Mouse (Mus musculus) liver, embryonic 13.5 days (tissue): ENCODE data around the gene Dock11. TPM values are rescaled to one million over a fixed set of nuclear protein-coding genes. Genes with fewer than 3 reads are reported as not detected.

Experiments used
- ATAC-seq: fragments of 200-750 bp; cut with Nextera tagmentation; 2 replicates; pipeline ENCODE4 v1.8.0; 2017; ENCODE audit warnings: low read depth, mild to moderate bottlenecking, moderate number of reproducible peaks, moderate library complexity
- DNase-seq: peaks from one replicate; pipeline ENCODE4 v3.0.0; 2022
- H3K27ac ChIP-seq: fragments of 300-500 bp; sonication (generic); 2 replicates; pipeline ENCODE4 v1.5.1; 2015; ENCODE audit warnings: moderate library complexity, mild to moderate bottlenecking, inconsistent platforms
- H3K27me3 ChIP-seq: fragments of 300-500 bp; sonication (generic); 2 replicates; pipeline ENCODE4 v1.6.1; 2015; ENCODE audit warnings: mild to moderate bottlenecking, inconsistent platforms
- H3K36me3 ChIP-seq: fragments of 300-500 bp; sonication (generic); 2 replicates; pipeline ENCODE4 v1.6.1; 2015; ENCODE audit warnings: mild to moderate bottlenecking, inconsistent platforms
- H3K4me1 ChIP-seq: fragments of 300-500 bp; sonication (generic); replicated peaks from 2 replicates; pipeline ENCODE4 v1.6.1; 2015; ENCODE audit warnings: inconsistent platforms
- H3K4me2 ChIP-seq: fragments of 300-500 bp; sonication (generic); 2 replicates; pipeline ENCODE4 v1.6.1; 2015; ENCODE audit warnings: inconsistent platforms, mild to moderate bottlenecking, moderate library complexity
- H3K4me3 ChIP-seq: fragments of 300-500 bp; sonication (generic); replicated peaks from 2 replicates; pipeline ENCODE4 v1.5.1; 2015; ENCODE audit warnings: mild to moderate bottlenecking, inconsistent platforms
- H3K9ac ChIP-seq: fragments of 300-500 bp; sonication (generic); 2 replicates; pipeline ENCODE4 v1.6.1; 2015; ENCODE audit warnings: mild to moderate bottlenecking, inconsistent platforms
- H3K9me3 ChIP-seq: fragments of 300-500 bp; sonication (generic); replicated peaks from 2 replicates; pipeline ENCODE4 v1.6.1; 2016; ENCODE audit warnings: inconsistent platforms
- WGBS: fragments of 180-500 bp; shearing (Covaris S2); methylation state at CpG from one replicate; pipeline ENCODE4 v1.1.7; 2015; ENCODE audit not compliant: insufficient replicate concordance; 5-methylcytosine and 5-hydroxymethylcytosine counted together
- polyA plus RNA-seq: library from polyadenylated mRNA; unstranded; fragments of >200 nt; fragmentation: Nextera tagmentation; extraction: Ambion mirVana; gene quantifications from 2 replicates; pipeline ENCODE4 v1.2.1, GENCODE M21; 2015

The Dock11 gene
- polyA plus RNA-seq, 1 experiment from 2014 or later = 2.2 TPM

- ATAC-seq (no peak), DNase-seq (no peak)
- Histone ChIP-seq H3K4me2 (no peak overlapping the region), H3K27me3 (no peaks in the 10 kb centered on the region), H3K9me3 (no peaks in the 10 kb centered on the region), H3K36me3 (no peaks in the 10 kb centered on the region), H3K4me1 (no peaks in the 10 kb centered on the region), H3K9ac (no peak overlapping the region), H3K4me3 (no peak overlapping the region), H3K27ac (no peak overlapping the region)
- 53% methylated on average over 8 of the region's 8 CpGs for WGBS
Observed at GRCm38 (mm10) chrX:36034045-36034444, 145.4 kb downstream of the Dock11 start.

- no peak overlapping the region for H3K4me3 ChIP-seq
- ATAC-seq = no peak
- H3K9ac ChIP-seq = no peak overlapping the region
- no peak overlapping the region for H3K27ac ChIP-seq
- no peak for DNase-seq
- no peaks in the 10 kb centered on the region for H3K9me3 ChIP-seq
- no peaks in the 10 kb centered on the region for H3K27me3 ChIP-seq
- H3K4me1 ChIP-seq = no peaks in the 10 kb centered on the region
- no peaks in the 10 kb centered on the region for H3K36me3 ChIP-seq
- 63% methylated on average over 4 of the region's 4 CpGs for WGBS
- no peak overlapping the region for H3K4me2 ChIP-seq
Observed at GRCm38 (mm10) chrX:36045731-36046130, 157.1 kb downstream of the Dock11 start.

- H3K9me3 ChIP-seq = no peaks in the 10 kb centered on the region
- 71% methylated on average over 1 of the region's 1 CpGs for WGBS
- DNase-seq (no peak), ATAC-seq (no peak)
- H3K4me1 ChIP-seq = no peaks in the 10 kb centered on the region
- H3K27me3 ChIP-seq = no peaks in the 10 kb centered on the region
- H3K27ac ChIP-seq = no peak overlapping the region
- no peaks in the 10 kb centered on the region for H3K36me3 ChIP-seq
- H3K4me2 ChIP-seq = no peak overlapping the region
- H3K9ac ChIP-seq = no peak overlapping the region
- H3K4me3 ChIP-seq = no peak overlapping the region
Observed at GRCm38 (mm10) chrX:36047451-36047850, 158.8 kb downstream of the Dock11 start.

GRCm38 (mm10) chrX:36050312-36050711 lies 161.7 kb downstream of the Dock11 start:
- DNase-seq (no peak), ATAC-seq (no peak)
- Histone ChIP-seq H3K4me1 (no peaks in the 10 kb centered on the region), H3K27ac (no peak overlapping the region), H3K4me3 (no peak overlapping the region), H3K36me3 (no peaks in the 10 kb centered on the region), H3K9me3 (no peaks in the 10 kb centered on the region), H3K27me3 (no peaks in the 10 kb centered on the region), H3K4me2 (no peak overlapping the region), H3K9ac (no peak overlapping the region)

- Histone ChIP-seq H3K9ac (no peak overlapping the region), H3K27me3 (no peaks in the 10 kb centered on the region), H3K36me3 (no peaks in the 10 kb centered on the region), H3K9me3 (no peaks in the 10 kb centered on the region), H3K4me1 (no peaks in the 10 kb centered on the region), H3K4me3 (no peak overlapping the region), H3K4me2 (no peak overlapping the region), H3K27ac (no peak overlapping the region)
- no peak for DNase-seq
- ATAC-seq = no peak
- WGBS = 42% methylated on average over 2 of the region's 2 CpGs
Observed at GRCm38 (mm10) chrX:36073997-36074396, 185.4 kb downstream of the Dock11 start.

GRCm38 (mm10) chrX:36077164-36077563 lies 188.5 kb downstream of the Dock11 start:
- 55% methylated on average over 4 of the region's 4 CpGs for WGBS
- H3K27me3 ChIP-seq = no peaks in the 10 kb centered on the region
- H3K4me3 ChIP-seq = no peak overlapping the region
- no peaks in the 10 kb centered on the region for H3K9me3 ChIP-seq
- H3K36me3 ChIP-seq = no peaks in the 10 kb centered on the region
- no peak overlapping the region for H3K4me2 ChIP-seq
- DNase-seq (no peak), ATAC-seq (no peak)
- H3K9ac ChIP-seq = no peak overlapping the region
- H3K27ac ChIP-seq = no peak overlapping the region
- H3K4me1 ChIP-seq = no peaks in the 10 kb centered on the region

- Histone ChIP-seq H3K4me2 (no peak overlapping the region), H3K4me1 (no peaks in the 10 kb centered on the region), H3K27ac (no peak overlapping the region), H3K36me3 (no peaks in the 10 kb centered on the region), H3K27me3 (no peaks in the 10 kb centered on the region), H3K4me3 (no peak overlapping the region), H3K9me3 (no peaks in the 10 kb centered on the region), H3K9ac (no peak overlapping the region)
- ATAC-seq = no peak
- no peak for DNase-seq
- 22% methylated on average over 1 of the region's 1 CpGs for WGBS
Observed at GRCm38 (mm10) chrX:36082917-36083316, 194.3 kb downstream of the Dock11 start.

- Histone ChIP-seq H3K4me1 (no peaks in the 10 kb centered on the region), H3K9ac (no peak overlapping the region), H3K27ac (no peak overlapping the region), H3K9me3 (no peaks in the 10 kb centered on the region), H3K4me2 (no peak overlapping the region), H3K4me3 (no peak overlapping the region), H3K27me3 (no peaks in the 10 kb centered on the region), H3K36me3 (no peaks in the 10 kb centered on the region)
- DNase-seq (no peak), ATAC-seq (no peak)
- WGBS = 62% methylated on average over 6 of the region's 6 CpGs
Observed at GRCm38 (mm10) chrX:36088464-36089256, 200.0 kb downstream of the Dock11 start.

- DNase-seq (no peak), ATAC-seq (no peak)
- H3K4me2 ChIP-seq = no peak overlapping the region
- WGBS = 48% methylated on average over 1 of the region's 1 CpGs
- no peaks in the 10 kb centered on the region for H3K27me3 ChIP-seq
- no peaks in the 10 kb centered on the region for H3K9me3 ChIP-seq
- no peak overlapping the region for H3K27ac ChIP-seq
- H3K4me3 ChIP-seq = no peak overlapping the region
- H3K4me1 ChIP-seq = no peaks in the 10 kb centered on the region
- H3K36me3 ChIP-seq = no peaks in the 10 kb centered on the region
- H3K9ac ChIP-seq = no peak overlapping the region
Observed at GRCm38 (mm10) chrX:36100883-36101282, 212.3 kb downstream of the Dock11 start.

GRCm38 (mm10) chrX:36101318-36101717 lies 212.7 kb downstream of the Dock11 start:
- no peak overlapping the region for H3K4me2 ChIP-seq
- H3K27ac ChIP-seq = no peak overlapping the region
- DNase-seq = no peak
- H3K4me1 ChIP-seq = no peaks in the 10 kb centered on the region
- no peaks in the 10 kb centered on the region for H3K27me3 ChIP-seq
- WGBS = 40% methylated on average over 3 of the region's 3 CpGs
- H3K9me3 ChIP-seq = no peaks in the 10 kb centered on the region
- H3K9ac ChIP-seq = no peak overlapping the region
- H3K4me3 ChIP-seq = no peak overlapping the region
- ATAC-seq = no peak
- no peaks in the 10 kb centered on the region for H3K36me3 ChIP-seq

GRCm38 (mm10) chrX:36108601-36109000 lies 220.0 kb downstream of the Dock11 start:
- H3K4me1 ChIP-seq = no peaks in the 10 kb centered on the region
- 19% methylated on average over 3 of the region's 3 CpGs for WGBS
- ATAC-seq (no peak), DNase-seq (no peak)
- no peaks in the 10 kb centered on the region for H3K9me3 ChIP-seq
- H3K27ac ChIP-seq = no peak overlapping the region
- no peak overlapping the region for H3K4me2 ChIP-seq
- H3K4me3 ChIP-seq = no peak overlapping the region
- H3K9ac ChIP-seq = no peak overlapping the region
- H3K36me3 ChIP-seq = no peaks in the 10 kb centered on the region
- H3K27me3 ChIP-seq = peaks cover 12% of the 10 kb centered on the region
